Mouse (Mus musculus) embryo, embryonic 11 days (tissue): ENCODE results near the gene Srsf2.
"Not testable (repeated sequence)": the region's sequence is repeated elsewhere in the genome, so short reads cannot be mapped to it uniquely, and the experiment has no call there.

Experiments used
- DNase-seq: peaks from one replicate; pipeline ENCODE4 v3.0.0-alpha.2; 2015

The Srsf2 gene

GRCm38 (mm10) chr11:116826550-116827504 is 26.1 kb downstream of the Srsf2 start:
- DNase-seq: peak; percentile 56

- peak; percentile 35 for DNase-seq
Measured at GRCm38 (mm10) chr11:116825230-116825629, 27.7 kb downstream of the Srsf2 start.

- DNase-seq: not testable (repeated sequence)
Measured at GRCm38 (mm10) chr11:116823885-116824284, 29.0 kb downstream of the Srsf2 start.

- DNase-seq: no peak
Measured at GRCm38 (mm10) chr11:116823255-116823654, 29.6 kb downstream of the Srsf2 start.

- no peak for DNase-seq
Measured at GRCm38 (mm10) chr11:116822626-116823025, 30.3 kb downstream of the Srsf2 start.

- DNase-seq: no peak
Measured at GRCm38 (mm10) chr11:116822215-116822614, 30.7 kb downstream of the Srsf2 start.

GRCm38 (mm10) chr11:116821057-116821940 is 31.6 kb downstream of the Srsf2 start:
- no peak for DNase-seq

- DNase-seq: no peak
Measured at GRCm38 (mm10) chr11:116819932-116820593, 32.8 kb downstream of the Srsf2 start.

GRCm38 (mm10) chr11:116818722-116819121 is 34.2 kb downstream of the Srsf2 start:
- no peak for DNase-seq

- DNase-seq: no peak
Measured at GRCm38 (mm10) chr11:116817567-116817966, 35.3 kb downstream of the Srsf2 start.

GRCm38 (mm10) chr11:116816769-116817168 is 36.1 kb downstream of the Srsf2 start:
- no peak for DNase-seq

- DNase-seq: no peak
Measured at GRCm38 (mm10) chr11:116814884-116815415, 37.9 kb downstream of the Srsf2 start.

- peak; percentile 83 for DNase-seq
Measured at GRCm38 (mm10) chr11:116814076-116814883, 38.6 kb downstream of the Srsf2 start.

- DNase-seq: no peak
Measured at GRCm38 (mm10) chr11:116813610-116814009, 39.3 kb downstream of the Srsf2 start.

GRCm38 (mm10) chr11:116812793-116813529 is 39.9 kb downstream of the Srsf2 start:
- DNase-seq: peak; percentile 80

GRCm38 (mm10) chr11:116810983-116811901 is 41.7 kb downstream of the Srsf2 start:
- peak; percentile 91 for DNase-seq

- no peak for DNase-seq
Measured at GRCm38 (mm10) chr11:116810528-116810927, 42.4 kb downstream of the Srsf2 start.

GRCm38 (mm10) chr11:116809520-116809919 is 43.4 kb downstream of the Srsf2 start:
- DNase-seq: no peak

GRCm38 (mm10) chr11:116808811-116809395 is 44.0 kb downstream of the Srsf2 start:
- DNase-seq: no peak
